Mouse (Mus musculus) heart, adult 8-10 months (tissue): ENCODE results near the gene Tcte2. TPM values are rescaled to one million over a fixed set of nuclear protein-coding genes. Genes with fewer than 3 reads are reported as not detected.
A peak's percentile ranks its signal among the peaks of the same experiment; 100 is the strongest.
"Not testable (repeated sequence)": the region's sequence is repeated elsewhere in the genome, so short reads cannot be mapped to it uniquely, and the experiment has no call there.

ENCODE experiments used
- DNase-seq: peaks from one replicate; pipeline ENCODE4 v3.0.0; 2022; ENCODE audit warnings: low spot score
- total RNA-seq, 4 experiments: library from RNA; stranded (reverse); gene quantifications; 2 replicates each; pipeline ENCODE4 v1.2.4; 2022

Gene Tcte2
- total RNA-seq, 4 experiments from 2014 or later = 6.0 to 7.6 (median 6.3) TPM

DNA sequence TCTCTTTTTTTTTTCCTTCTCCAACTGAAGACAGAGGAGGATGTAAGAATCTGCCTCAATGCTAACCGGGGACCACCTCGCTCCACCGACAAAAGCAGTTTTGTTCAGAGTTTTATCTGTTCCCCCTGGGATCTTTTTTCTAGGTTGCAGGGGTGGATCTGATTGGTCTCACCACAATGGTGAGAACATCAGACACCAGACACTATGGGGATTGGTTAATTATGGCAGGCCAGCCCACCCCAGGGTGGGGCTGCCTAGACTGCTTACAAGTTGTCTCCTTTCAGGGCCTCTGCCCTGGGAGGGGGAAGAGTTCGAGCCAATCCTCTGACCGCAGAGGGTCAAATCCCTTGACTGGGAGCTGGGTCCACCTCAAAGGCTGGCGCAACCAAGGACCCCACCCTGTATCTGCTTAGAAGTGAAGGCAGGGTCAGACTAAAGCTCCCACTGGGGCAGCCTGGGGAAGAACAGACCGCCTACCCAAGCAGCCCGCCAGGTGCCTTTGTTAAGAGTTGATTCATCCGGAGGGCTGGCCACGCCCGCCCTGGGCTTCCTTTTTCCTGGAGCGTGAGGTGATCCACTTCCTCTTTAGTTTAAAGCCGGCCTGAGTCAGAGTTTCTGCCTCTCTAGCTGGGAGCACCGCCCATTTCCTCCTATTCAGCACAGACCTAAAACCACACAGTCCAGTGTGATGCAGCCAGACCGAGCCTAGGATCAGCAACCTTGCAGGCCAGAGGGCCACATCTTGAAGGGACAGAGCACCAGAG, 78.0 kb downstream of the Tcte2 start:
- peak; percentile 92 for DNase-seq

GRCm38 (mm10) chr17:13683027-13683410, 78.6 kb downstream of the Tcte2 start:
- DNase-seq = no peak

DNA sequence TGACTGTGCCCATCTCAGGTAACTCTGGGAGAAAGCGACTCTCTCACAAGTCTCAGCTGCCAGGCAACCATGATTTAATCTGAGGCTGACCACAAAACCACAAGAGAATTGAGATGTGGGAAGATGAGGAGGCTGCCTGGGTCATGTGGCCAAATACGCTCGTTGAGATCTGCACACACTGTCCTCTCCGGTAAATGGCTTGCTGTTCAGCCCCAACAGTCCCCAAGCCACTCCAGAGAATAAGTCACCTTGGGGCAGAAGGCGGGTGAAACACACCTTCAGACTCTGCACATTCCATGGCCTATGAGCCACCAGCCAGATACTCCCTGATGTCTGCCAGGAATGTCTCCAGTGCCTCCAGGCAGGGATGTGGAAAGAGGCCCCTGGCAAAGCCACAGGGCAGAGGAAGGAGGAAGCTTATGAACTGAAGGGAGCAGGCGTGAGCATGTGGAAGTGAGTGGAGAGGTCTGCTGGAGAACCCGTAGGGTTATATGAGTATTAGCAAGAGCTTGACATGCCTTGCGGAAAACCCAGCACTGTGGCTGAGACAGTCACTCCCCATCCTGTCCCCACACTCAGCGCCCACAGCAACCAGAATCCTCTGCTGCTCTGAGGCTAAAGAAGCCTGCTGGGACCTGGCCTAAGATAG, 79.1 kb downstream of the Tcte2 start:
- DNase-seq = no peak

DNA sequence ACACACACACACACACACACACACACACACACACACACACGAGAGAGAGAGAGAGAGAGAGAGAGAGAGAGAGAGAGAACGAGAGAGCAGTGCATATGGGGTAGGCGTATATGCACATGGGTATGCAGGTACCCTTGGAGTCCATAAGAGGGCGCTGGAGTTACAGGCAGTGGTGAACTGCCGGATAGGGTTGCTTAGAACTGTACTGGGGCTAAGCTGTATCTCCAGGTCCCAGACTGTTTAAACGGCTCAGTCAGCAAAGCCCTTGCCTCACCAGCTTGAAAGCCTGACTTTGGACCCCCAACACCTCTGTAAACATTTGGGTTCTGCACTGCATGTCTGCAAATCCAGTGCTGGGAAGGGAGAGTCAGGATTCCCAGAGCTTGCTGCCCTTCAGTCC, 79.9 kb downstream of the Tcte2 start:
- no peak for DNase-seq

- no peak for DNase-seq
Observed at GRCm38 (mm10) chr17:13681126-13681525, 80.5 kb downstream of the Tcte2 start.

DNA sequence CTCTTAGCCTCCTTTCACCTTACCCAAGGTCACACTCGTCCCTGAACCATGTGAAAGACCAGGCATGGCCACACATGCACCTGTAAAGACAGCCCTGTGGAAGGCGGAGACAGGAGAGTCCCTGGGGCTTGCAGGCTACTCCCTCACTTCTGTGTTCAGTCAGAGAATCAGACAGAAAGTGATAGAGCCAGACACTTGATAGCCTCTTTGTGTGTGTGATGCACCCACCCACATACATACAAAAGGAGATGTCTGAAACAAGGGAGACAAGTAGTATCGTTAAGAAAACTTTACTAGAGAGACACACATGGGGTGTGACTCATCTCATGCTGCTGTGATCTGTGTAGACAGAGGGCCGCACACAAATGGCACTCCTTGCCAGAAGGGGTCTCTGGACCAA, 81.3 kb downstream of the Tcte2 start:
- DNase-seq = no peak

GRCm38 (mm10) chr17:13679725-13680124, 81.9 kb downstream of the Tcte2 start:
- DNase-seq = no peak

GRCm38 (mm10) chr17:13677225-13678148, 84.1 kb downstream of the Tcte2 start:
- DNase-seq = no peak

DNA sequence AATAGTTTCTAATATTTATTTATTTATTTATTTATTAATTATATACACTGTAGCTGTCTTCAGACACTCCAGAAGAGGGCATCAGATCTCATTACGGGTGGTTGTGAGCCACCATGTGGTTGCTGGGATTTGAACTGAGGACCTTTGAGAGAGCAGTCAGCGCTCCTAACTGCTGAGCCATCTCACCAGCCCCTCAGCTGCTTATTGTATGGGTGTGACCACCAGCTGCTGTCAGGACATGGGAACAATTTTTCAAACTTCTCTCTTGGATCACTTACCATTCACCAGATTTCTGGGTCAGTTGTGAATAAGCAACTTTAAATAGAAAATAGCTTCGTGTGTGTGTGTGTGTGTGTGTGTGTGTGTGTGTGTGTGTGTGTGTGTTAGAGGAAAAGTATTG, 85.5 kb downstream of the Tcte2 start:
- DNase-seq = not testable (repeated sequence)

DNA sequence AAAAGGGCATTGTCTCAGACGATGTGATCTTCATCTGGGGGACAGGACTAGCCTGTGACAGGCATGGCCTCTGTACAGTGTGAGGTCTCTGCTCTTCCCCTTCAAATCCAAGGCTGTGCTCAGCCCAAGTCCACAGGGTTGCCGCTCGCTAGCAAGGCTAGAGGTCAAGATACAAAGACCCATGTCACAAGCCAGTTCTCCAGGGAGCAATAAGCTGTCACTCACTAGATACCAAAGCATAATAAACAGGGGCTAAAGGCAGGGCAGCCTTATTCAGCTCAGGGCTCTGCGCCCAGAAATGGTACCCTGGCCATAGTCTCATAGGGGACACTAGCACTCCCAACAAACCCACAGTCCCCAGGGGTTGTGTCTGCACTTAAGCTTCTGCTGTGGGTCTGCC, 86.0 kb downstream of the Tcte2 start:
- no peak for DNase-seq

DNA sequence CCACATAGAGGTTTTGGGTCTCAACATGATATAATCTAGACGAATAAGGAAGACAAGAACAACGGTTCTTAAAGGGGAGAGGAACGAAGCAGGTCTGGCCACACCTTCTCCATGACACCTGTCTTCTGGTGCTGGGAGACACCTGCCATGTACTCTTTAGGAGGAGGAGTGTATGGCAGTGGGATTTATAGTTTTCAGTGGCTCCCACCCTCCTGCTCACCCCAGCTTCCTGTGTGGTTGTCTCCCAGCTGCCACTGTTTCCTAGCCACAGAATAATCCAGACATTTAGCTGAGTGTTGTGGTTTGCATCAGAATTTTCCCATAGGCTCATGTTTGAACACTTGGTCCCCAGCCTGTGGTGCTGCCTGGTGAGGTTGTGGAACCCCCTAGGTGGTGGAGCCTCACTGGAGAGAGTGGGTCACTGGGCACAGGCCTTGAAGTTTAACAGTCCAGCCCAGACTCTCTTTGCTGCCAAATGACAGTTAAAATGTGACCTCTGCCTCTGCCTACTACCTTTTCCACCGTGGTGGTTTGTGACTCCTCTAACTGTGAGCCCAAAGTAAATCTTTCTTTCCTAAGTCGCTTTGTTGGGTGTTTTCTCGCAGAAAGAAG, 86.8 kb downstream of the Tcte2 start:
- DNase-seq = no peak

GRCm38 (mm10) chr17:13671732-13672131, 89.9 kb downstream of the Tcte2 start:
- no peak for DNase-seq

DNA sequence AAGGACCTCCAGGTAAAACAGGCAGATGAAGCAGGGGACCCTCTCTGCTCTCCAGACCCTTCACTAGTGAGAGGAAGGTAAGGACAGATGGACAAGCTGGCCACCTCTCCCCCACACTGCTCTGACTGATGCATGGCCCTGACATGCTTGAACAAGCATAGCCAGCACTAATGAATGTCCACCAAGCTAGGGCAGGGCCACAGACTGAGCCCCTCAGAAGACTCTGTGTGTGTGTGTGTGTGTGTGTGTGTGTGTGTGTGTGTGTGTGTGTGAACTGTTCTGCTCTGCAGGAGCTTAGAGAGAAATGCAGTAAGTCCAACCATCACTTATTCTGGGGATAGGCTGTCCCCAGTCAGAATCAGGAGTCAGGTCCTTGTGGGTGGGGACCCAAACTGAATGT, 91.4 kb downstream of the Tcte2 start:
- DNase-seq = no peak

- DNase-seq = no peak
Observed at GRCm38 (mm10) chr17:13669206-13669605, 92.4 kb downstream of the Tcte2 start.

- no peak for DNase-seq
Observed at GRCm38 (mm10) chr17:13668052-13669015, 93.3 kb downstream of the Tcte2 start.

DNA sequence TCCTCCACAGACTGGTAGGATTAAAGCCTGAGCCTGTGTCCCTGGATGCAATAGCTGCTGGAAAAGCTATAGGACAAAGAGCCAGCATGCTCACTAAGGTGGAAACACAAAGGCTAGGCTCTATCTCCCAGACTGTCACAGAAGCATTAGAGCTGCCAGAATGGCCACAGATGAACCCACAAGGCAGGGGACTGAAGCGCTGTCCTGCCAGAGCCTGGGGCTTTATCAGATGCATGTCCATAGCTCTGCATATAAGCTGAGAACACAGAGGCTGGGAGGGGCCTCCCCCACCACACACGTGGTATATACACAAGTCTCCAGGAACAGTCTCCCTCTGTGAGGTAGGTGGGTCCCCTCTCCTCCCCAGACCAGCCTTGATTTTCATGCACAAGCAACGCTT, 94.6 kb downstream of the Tcte2 start:
- DNase-seq = no peak

GRCm38 (mm10) chr17:13665731-13666130, 95.9 kb downstream of the Tcte2 start:
- no peak for DNase-seq

DNA sequence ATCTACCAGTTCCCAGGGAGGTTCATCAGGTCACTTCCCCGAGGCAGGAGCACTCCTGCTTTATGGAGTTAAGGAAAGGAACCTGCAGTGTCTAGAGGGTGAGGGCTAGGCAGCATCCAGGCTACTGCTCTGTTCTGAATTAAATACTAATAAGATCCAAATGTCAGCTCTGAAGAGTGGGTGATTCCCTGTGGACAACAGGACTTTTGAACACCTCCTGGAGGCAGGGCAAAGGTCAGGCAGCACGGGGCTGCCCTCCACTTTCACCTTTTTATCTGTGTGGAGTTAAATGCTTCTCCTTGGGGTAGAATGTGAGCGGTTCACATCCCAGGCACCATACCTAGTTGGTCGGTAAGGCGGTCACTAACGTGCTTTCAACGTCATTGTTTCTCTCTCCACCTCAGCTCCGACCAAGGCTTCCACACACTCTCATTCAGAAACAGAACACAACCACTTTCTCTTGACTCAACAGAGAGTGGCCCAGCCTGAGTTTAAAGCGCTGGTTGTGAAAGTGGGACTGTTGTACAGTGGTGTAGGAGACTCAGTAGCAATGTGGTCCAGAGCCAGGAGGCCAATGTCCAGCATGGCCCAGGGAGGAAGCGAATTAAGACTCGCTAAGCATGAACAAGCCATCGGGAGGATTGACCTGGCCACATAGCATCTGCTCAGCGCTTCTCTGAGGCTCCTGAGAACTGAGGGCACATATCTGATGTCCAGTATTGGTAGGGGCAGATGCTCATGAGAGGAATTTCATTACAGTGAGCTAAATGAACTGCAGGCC, 98.0 kb downstream of the Tcte2 start:
- no peak for DNase-seq
